Mouse (Mus musculus): ENCODE results near the gene Casp7. TPM values are rescaled to one million over a fixed set of nuclear protein-coding genes. Genes with fewer than 3 reads are reported as not detected.
A peak's percentile ranks its signal among the peaks of the same experiment; 100 is the strongest.

Casp7 gene
- total RNA-seq, 2 experiments from 2014 or later = 14.0 to 15.4 TPM

DNA sequence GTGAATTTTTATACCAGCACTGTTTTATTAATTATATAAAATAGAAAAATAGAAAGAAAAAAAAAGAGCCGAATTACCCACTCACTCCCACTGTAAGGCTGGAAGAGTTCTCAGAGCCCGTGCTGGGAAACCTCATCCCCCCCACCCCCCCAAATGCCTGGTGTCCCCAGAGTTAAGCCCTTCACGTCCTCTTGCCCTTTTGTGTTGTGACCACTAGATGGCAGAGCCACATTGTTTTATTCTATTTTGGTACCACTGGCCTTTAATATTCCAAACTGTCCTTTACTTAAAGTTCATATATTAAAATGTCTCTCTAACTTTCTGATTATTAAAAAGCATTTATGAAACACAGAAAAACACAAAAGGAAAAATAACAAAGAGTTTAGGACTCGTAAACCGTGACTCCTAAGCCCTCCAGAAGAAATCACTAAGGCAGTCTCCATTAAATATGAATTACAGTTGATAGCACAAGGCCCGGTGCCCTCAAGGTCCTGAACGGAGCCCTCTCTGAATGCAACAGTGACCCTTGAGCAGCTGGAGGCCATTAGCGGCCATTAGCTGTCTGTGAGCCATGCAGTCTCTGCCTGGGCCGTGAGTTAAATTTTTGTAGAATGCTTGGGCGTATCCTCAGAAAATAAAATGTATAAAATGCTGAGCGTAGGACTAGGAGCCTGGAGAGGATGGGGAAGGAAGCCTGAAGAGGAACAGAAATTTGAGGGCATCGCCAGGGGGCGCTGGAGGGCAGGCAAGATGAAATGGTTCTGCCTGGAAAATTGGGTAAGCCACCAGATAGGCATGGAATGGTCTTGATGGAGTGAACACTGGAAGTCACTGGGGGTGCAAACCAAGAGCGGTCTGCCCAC lies 25.8 kb downstream of the Casp7 start:
- DNase-seq = peak; percentile 91
- intact Hi-C loops (cut with DNase I) = loop anchor here (5.0 kb wide), 1 partner anchor 355 kb away; no protein-coding TSS in a partner anchor

DNA sequence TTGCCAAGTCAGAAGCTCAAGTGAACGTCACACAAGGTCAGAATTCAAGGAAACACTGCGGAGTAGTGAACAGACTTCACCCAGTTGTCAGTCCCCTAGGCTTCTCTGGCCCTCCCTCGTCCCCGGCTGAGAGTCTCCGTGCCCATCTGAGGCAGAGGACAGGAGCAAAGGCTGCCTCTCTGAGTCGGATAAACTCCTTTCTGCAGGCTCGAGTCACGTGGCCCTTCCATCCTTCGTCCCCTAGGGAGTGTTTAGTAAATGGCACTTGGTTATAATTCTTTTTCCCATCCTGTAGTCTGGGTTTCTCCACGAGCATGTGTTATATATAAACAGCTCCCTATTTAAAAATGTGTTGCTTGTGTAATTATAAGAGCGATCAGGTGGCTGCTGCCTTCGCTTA lies 26.4 kb downstream of the Casp7 start:
- intact Hi-C loops (cut with DNase I) = loop anchor here (5.0 kb wide), 1 partner anchor 354 kb away; no protein-coding TSS in a partner anchor

DNA sequence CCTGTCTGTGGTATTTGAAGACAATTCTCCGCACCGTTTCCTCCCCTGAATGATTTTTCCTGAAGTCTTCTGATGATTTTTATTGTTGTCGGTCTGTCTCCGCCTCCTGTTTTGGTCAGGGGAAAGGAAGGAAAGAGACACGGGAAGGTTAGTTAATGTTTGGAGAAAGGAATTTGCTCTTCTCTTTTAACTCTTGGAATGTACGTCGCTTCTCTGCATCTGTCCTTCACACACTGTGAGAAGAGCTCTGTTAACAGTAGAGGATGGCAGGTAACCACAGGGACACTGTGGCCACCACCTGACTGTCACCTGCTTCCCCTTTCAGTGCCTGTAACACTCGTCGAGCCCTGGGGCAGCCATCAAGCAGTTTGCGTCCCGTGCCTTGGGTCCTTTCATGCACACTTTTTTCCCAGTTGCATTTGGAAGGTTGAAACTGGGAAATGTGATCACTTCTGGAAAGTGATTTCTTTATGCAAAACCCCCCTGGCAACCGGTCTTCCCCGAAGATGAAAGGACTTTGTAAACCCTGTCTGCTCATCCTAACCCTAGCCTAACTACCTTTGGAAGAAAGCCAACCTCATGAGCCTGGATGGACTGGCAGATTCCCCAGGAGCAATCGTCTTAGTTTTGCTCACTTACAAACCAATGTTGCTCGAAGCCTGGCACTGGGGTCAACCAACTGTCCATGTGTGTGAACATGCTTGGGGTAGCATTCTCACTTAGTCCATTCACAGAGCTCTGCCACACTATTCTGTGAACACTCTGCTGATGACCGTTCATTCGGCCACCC lies 27.9 kb downstream of the Casp7 start:
- no peak for DNase-seq
- intact Hi-C loops (cut with DNase I) = loop anchor here (5.0 kb wide), 1 partner anchor 352 kb away; no protein-coding TSS in a partner anchor

More for the DNA sequence above, 26.4 kb downstream of the Casp7 start:
- DNase-seq = no peak

DNA sequence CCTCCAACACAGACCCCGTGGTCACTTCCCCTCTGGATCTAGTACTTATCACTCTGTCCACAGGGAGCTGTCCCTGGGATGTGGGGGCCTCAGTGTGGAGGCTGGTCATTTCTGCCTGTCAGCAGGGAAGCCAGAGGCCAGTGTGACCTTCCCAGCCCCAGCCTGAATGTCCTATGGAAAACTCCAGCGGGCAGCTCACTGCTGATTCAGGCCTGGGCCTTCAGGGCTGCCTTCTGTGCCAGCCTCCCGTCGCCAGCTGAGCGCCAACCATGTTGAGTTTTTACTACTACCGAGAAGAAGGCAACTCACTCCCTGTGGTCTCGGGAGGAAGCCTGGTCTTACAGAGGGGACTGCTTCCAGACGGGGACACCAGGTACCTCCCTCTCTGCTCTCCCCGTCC lies 28.6 kb downstream of the Casp7 start:
- DNase-seq = no peak
- intact Hi-C loops (cut with DNase I) = no loop called here

DNA sequence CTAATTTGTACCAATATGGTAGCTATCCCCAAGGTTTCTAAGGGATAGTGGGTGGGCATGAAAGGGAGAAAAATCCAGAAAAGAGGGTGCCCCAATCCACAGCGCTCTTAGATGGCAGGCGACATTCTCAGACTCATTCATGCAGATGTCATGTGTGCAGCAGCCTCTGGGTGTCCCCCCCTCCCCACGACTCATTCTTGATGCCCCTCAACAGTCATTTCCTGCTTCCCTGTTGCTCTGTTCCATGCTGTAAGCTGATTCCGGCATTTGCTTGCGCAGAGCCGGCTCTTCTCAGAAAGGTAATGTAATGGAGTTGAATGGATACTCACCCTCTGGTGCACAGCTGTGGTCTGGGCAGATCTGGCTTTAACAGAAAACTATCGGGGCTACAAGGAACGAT lies 33.4 kb downstream of the Casp7 start:
- DNase-seq = no peak
- intact Hi-C loops (cut with DNase I) = no loop called here

DNA sequence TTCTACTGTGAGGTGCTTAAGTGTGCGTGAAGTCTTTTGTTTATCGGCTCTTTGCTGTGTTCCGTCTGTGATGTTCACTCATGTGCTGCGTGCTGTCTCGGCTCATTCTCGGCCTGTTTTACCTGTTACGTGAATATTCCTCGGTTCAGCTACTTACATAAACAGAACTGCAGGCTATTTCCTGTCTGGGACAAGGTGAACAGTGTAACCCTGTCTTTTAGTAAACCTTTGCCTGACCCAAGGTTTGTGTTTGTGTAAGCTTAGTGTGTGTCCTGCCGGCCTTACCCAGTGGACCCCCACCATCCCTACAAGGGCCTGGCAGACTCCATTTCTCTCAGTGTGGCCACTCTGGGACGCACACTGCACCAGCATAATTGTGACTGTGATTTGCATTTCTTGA lies 35.8 kb downstream of the Casp7 start:
- DNase-seq = no peak
- intact Hi-C loops (cut with DNase I) = no loop called here

DNA sequence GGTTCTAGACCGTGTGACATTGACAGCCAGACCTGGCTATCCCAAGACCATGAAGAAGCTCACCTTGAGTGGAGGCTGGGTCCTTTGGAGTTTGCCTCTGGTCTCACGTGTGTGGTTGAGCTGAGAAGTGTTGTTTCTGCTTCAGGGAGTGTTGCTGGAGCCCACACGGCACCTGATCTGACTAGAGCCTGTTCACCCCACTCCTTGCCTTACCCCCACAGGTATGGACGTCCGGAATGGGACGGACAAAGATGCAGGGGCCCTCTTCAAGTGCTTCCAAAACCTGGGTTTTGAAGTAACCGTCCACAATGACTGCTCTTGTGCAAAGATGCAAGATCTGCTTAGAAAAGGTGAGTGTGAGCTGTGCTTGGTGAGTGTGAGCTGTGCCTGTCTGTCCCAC lies 36.7 kb downstream of the Casp7 start:
- intact Hi-C loops (cut with DNase I) = no loop called here
- no peak for DNase-seq

DNA sequence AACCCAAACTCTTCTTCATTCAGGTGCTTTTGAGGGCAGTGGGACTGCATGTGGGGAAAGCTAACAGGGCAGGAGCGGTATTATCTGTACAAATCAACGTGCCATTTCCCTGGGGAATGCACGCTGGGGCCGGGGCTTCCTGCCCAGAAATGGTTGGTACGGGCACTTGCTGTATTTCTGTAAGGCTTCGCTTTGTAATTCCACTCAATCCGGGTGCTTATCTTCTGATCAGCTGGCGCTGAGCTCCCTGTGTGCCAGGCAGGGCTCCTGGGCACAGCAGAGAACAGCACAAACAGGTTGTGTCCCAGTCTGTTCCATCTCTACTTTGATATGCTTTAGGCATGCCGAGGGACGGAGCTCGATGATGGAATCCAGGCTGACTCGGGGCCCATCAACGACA lies 39.5 kb downstream of the Casp7 start:
- intact Hi-C loops (cut with DNase I) = no loop called here
- peak; percentile 28 for DNase-seq

DNA sequence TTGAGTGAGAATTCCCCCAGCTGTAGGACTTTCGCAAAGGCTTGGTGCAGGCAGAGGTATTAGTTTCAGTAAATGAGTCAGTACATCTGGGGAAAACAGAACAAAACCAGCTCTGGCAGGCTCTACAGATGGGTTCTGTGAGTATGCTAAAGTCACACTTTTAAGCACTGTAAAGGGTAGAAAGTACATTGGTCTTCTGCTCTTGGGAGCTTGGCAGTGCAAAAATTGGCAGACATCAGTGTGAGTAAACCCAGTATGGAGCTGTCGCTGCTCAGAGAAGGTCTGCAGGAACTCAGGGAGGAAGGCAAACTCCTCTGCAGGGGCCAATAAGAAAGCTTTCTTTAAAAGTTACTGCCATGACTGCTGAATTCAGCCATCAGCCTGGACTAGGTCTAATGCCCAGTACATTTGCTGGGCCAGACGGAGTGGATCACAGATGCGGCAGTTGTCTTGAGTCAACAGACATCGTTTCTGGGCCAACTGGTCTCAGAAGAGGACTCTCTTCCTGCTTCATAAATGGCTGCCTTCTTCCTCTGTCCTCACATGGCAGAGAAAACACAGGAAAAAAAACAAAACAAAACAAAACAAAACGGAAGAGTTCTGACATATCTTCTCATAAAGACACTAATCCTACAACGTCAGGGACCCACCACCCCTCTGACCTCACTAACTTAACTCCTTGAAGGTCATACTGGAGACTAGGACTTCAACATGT lies 41.6 kb downstream of the Casp7 start:
- no peak for DNase-seq
- intact Hi-C loops (cut with DNase I) = no loop called here

DNA sequence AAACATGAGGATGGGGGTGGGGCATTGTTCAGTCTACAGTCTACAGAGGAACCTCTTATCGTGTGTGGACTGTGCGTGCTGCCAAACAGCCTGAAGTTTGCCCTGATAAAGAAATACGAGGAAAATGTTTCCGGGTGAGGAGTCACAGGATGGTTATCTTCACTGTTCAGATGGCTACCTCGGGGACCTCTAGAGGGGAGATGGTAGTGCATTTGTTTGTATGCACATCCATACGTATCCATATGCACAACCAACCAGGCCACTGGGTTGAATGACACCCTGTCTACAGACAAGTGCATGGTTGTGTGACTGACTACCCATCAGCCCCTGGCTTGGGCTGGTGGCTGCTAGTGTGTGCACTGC lies 42.1 kb downstream of the Casp7 start:
- no peak for DNase-seq
- intact Hi-C loops (cut with DNase I) = no loop called here

DNA sequence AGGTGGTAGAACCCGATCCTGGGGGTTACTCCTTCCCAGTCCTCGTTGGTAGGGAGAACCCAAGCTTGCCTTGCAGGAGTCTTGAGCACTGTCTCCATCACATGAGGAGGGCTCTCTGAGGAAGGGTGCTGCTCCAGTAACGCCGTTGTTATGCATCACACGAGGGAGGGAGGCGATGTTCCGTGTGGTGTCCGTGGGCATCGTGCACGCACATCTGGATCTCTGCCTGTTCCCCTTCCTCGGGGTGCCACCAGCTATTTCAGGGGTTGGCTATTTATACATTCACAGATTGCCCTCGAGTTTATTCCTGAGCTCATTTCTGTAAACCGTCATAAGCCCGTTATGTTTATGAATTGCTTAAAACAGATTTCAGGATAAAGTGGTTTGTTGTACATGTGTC lies 46.5 kb downstream of the Casp7 start:
- intact Hi-C loops (cut with DNase I) = no loop called here
- DNase-seq = no peak

DNA sequence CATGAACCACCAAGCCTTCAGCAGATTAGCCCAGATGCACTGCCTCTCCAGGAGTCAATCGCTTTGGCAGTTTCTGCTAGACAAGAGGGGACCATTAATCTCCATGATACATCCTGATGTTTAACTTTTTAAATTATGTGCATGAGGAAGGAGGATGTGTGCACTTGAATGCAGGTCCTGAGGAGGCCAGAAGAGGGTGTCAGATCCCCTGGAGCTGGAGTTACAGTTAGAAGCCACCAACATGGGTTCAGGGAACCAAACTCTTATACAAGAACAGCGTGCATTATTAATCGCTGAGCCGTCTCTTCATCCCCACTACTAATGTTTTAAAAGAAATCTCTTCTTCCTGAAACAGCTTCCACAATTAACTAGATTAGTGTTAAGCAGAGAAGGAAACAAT lies 51.9 kb downstream of the Casp7 start:
- intact Hi-C loops (cut with DNase I) = no loop called here
- DNase-seq = no peak

DNA sequence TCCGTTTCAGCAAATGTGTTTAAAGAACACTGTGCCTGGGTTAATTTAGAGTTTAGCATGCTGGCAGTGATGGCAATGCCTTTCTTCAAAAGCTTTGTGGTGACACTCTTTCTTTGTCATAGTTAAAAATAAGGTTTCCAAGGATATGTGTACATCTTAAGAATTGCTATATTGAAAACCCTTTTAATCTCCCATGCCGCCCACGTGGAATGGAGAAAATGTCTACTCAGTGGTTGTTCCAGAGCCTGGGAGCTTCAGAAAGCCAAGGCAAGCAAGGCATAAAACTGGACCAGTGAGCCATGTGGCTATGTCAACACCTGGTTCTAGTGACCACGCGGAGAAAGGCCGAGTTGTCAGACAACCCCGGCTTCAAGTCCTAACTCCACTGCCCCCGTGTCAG lies 52.6 kb downstream of the Casp7 start:
- DNase-seq = no peak
- intact Hi-C loops (cut with DNase I) = no loop called here

DNA sequence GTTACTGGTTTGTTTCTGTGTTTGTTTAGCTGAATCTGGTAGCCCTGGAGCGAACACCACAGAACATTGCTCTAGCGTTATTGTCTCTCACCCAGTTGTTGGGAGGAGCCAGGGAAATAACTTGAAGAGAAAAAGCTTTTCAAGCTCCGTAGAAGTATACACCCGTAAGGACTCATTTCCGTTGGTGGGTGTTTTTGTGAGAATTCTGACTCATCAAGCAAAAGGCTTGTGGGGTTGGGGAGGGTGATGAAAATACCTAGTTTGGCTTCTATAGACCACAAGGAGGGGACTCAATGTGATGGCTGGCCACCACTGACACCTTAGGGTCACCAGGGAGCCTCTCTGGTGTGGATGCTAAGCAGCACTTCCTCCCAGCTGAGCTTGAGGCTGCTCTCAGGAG lies 54.0 kb downstream of the Casp7 start:
- intact Hi-C loops (cut with DNase I) = no loop called here
- no peak for DNase-seq

DNA sequence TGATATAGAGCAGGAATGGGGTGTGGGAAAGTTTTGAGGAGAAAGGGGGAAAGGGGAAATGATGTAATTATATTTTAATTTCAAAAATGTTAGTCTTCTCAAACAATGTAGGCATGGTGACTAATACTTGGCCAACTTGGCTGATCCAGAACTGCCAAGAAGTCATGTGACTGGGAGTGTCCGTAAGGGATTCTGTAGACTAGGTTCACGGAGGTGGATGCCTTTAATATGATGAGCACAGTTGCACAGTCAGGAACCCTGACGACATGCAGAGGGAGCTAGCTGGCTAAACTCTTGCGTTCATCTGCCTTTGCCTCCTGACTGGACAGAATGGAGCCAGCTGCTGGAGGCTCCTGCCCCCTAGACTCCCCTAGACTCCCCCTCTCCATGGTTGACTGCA lies 54.9 kb downstream of the Casp7 start:
- intact Hi-C loops (cut with DNase I) = no loop called here
- no peak for DNase-seq

DNA sequence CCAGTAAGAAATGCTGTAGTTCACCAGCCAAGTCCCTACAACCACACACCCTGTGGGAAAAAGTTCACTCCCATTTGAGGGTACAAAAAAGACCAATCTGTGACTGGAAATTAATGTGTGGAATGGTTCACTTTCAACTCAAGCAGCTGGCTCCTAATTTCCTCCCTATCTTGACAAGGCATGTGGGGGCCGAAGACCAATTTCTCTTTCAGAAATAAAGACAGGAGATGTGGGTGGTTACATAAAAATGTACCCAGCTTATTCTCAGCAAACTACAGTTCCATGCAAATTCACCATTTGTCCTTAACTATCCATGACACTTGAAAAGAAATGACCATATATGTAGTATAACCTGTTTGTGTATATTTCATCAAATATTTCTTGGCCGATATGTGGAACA lies 55.5 kb downstream of the Casp7 start:
- intact Hi-C loops (cut with DNase I) = no loop called here
- DNase-seq = no peak

DNA sequence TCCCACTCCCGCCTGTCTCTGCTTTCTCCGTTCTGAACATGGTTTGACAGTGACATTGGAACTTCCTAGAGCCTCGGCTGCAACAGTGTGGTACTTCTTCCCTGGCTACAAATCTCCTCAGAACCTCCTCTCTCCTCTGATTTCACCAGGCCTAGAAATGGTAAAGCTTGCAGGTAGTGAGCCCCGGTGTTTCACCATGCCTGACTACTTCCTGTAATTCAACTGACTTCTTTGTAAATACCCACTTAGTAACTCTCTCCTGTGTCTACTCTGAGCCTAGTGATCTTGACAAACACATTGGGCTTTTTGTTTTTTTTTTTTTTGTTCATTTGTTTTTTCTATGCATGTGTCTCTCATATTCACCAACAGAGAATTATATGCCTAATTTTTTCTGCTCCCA lies 57.9 kb downstream of the Casp7 start:
- intact Hi-C loops (cut with DNase I) = no loop called here
- DNase-seq = no peak

DNA sequence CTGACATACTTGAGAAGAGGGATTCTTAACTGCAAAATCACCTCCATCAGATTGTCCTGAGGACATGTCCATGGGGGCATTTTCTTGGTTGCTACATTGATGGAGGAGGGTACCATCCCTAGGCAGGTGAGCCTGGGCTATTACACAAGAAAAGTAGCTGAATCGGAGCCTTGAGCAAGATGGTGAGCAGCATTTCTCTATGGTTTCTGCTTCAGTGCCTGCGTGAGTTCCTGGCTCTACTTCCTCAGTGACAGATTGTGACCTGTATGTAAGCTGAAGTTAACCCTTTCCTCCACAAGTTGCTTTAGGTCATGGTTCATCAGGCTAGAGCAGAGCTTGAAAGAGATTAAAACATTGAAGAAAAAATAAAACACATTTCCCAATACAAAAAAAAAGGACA lies 58.4 kb downstream of the Casp7 start:
- intact Hi-C loops (cut with DNase I) = no loop called here

DNA sequence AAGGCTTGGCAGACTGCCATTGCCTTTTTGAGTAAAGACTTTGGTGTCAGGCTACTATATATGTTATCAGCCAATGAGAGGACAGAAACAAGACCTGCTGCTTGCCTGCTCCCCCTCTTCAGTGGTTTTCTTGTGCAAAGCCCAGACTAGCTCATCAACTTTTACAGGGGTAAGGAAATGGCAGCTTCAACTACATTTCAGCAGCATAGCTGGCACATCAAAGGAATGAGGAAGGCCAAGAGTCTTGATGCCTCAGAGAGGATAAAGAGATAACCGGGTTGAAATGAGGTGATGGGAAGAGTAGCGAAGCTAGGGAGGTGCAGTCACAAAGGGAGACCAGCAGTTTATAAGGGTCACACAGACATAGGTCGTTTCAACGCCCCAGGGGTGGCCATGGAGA lies 60.6 kb downstream of the Casp7 start:
- intact Hi-C loops (cut with DNase I) = no loop called here
- DNase-seq = no peak

More for the DNA sequence above, 58.4 kb downstream of the Casp7 start:
- DNase-seq = peak; percentile 26

DNA sequence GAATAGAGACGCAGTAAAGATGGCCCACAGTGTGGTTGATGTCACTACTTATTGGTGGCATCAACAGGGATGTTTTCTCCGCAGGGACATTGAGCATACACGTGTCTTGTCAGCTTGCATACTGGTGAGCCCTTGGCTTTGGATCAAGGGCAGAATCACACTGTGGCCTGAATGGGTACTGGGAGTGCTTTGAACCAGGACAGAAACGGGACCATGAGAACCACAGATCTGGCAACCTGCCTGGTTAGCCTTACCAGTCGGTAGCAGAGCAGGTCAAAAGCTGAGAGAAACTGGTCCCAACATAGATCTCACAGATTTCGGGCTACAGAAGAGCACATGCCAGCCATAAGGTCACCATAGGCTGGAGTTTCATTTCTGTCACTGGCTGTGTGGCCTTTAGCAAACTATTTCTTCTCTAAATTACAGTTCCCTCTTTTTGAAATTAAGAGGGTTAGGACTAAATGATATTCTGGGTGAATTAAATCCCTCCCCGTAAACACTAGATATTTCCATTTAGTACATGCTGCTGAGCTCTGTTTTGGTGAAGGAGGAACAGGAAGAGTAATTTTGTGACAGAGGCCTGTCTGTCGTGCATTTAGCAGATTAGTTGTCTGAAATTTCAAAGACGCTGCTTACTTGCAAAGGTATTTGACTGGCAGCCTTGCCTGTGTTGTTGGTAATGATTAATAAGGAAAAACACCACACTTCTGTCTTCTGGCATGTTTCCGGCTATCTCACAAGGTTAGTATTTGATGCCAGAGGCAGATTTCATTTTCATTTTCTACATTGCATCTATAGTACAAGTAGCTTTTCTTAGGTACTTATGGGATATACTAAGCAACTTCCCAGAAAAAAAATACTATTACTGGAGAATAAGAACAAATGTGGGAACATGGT lies 62.5 kb downstream of the Casp7 start:
- intact Hi-C loops (cut with DNase I) = no loop called here
- DNase-seq = peak; percentile 27
